15 mouse cellular contexts compared by ENCODE assay signal in the genomic region with DNA sequence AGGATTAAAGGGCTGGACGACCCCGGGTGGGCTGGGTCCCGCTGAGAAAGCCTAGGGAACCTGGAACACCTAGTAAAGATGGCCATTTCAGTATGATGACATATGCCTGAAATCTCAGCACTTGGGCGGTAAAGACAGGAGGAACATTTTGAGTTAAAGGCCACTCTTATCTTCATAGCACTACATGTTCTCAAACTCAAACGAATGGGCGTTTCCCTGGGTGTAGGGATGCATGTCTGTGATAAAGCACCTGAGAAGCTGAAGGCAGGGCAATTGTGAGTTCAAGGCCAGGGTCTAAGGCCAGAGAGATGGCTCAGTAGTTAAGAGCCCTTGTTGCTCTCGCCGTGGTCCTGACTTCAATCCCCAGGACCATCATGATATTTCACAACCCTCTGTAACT.
"Had no signal": no experiment of that assay in that cellular context is flagged by ENCODE, and none has a peak within 500 bp of the region (broad histone marks: within the 10 kb centered on the region; RNA-seq: fewer than 3 reads in every experiment).

No protein-coding gene starts in this region.

- H3K4me1 ChIP-seq: neural tube, embryonic 12.5 days had no signal

- H3K9ac ChIP-seq: liver, embryonic 14.5 days; lung, embryonic 14.5 days; midbrain, embryonic 13.5 days; neural tube, embryonic 12.5 days had no signal

- DNase-seq: lung, adult 18-20 months; lung, embryonic 14.5 days; lung, postnatal 10 days; lung, postnatal 4 days; right cerebral cortex, postnatal 14 days; thymus, adult 18-20 months; thymus, postnatal 14 days; thymus, postnatal 36 days had no signal

- H3K4me3 ChIP-seq: megakaryocyte, embryonic 14.5 days; midbrain, embryonic 10.5 days; midbrain, embryonic 13.5 days; myocyte; neural tube, embryonic 12.5 days had no signal

- H3K27me3 ChIP-seq: midbrain, embryonic 13.5 days; neural tube, embryonic 12.5 days had no signal

- H3K4me2 ChIP-seq: lung, embryonic 14.5 days; midbrain, embryonic 13.5 days; neural tube, embryonic 12.5 days had no signal

- H3K9me3 ChIP-seq: megakaryocyte, embryonic 14.5 days; midbrain, embryonic 10.5 days; midbrain, embryonic 13.5 days; neural tube, embryonic 12.5 days had no signal

- ATAC-seq: midbrain, embryonic 13.5 days; midbrain, embryonic 16.5 days had no signal

- H3K27ac ChIP-seq: liver, embryonic 14.5 days; midbrain, embryonic 10.5 days; midbrain, embryonic 13.5 days; neural tube, embryonic 12.5 days had no signal
